Mouse (Mus musculus) lung, postnatal 10 days (tissue): ENCODE results near the gene Cep41.

Experiments used
- DNase-seq: peaks from one replicate; pipeline ENCODE4 v3.0.0; 2021

The Cep41 gene

DNA sequence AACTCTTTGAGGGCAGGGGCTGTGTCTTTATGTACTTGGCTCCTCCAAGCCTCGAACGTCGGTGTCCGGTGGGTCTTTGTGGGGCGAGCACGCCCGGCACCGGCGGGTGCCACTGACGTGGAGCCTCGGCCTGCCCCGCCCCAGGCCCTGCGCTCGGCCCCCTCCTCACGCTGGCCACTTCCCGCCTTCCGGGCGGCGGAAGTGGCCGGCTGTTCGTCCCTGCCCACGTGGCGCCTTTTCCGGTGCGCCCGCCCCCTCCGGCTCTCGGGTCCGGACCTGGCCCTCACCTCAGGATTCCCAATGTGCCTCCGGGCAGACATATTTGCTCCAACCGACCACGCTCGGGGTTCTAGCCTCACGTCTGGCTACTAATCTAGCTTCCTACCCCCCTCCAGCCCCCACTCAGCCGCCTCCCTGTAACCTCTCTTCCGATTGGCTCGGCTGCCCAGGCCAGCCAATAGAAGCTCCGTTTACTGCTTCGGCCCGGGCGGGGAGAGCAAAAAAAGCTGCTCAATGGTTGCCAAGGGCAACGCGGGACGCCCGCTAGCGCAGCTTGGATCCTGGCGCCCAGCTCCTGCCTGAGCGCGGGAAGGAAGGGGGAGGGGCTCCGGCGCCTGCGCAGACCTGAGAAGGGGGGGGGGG is at the start of gene Cep41:
Gene Cep41 (minus strand): TSS at position 400 of the 642 bp plus-strand sequence.
- DNase-seq, result peak; percentile 96

DNA sequence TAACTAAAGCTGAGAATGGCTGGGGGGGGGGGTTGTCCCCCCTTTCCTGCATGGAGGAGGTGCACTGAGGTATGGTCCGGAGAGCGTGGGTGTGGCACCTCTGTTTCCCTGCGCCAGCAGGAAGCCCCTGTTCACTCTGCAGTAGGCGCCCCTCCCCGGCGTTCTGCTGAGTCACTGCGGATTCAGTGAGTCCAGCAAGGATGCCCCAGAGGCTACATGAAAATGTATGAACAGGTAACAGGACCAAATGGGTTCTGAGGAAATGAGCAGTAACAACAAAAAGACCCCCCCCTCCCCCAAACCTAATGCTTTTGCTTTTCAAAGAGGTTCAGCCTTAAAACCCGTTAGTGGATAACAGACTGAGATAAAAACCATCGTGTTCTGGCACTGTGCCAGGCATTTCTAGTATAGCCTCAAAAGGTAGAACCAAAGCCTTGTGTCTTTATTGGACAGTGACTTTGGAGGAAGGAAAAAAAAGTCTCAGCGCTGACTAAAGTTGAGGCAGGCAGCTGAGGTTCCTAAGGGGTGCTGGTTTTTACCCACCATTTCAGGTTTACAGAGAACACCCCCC is 45.7 kb upstream of the Cep41 start:
- DNase-seq, result peak; percentile 40

DNA sequence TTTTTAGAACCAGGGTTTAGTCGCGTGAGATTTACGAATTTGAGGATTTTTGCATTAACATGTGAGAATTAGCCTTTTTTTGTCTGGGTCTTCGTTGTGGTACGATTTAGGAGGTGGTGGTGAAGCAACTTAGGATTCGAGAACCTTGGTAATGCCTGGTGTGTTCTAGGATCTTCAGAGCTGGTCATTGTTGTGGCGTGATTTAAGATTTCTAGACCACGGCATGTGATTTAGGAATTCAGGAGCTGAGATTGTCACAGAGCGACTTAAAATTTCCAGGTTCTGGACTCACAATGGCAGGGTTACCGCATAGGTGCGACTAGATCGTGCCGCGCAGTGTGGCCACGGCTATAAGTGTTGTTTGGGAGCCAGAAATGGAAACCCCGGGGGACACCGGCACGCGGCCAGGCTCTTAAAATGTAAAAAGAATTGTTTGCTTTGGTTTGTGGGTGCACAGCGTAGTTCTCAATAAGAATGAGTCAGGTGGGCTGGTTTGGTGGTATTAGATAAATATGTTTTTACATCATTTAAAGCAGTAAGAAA is 45.0 kb upstream of the Cep41 start:
- DNase-seq, result no peak

DNA sequence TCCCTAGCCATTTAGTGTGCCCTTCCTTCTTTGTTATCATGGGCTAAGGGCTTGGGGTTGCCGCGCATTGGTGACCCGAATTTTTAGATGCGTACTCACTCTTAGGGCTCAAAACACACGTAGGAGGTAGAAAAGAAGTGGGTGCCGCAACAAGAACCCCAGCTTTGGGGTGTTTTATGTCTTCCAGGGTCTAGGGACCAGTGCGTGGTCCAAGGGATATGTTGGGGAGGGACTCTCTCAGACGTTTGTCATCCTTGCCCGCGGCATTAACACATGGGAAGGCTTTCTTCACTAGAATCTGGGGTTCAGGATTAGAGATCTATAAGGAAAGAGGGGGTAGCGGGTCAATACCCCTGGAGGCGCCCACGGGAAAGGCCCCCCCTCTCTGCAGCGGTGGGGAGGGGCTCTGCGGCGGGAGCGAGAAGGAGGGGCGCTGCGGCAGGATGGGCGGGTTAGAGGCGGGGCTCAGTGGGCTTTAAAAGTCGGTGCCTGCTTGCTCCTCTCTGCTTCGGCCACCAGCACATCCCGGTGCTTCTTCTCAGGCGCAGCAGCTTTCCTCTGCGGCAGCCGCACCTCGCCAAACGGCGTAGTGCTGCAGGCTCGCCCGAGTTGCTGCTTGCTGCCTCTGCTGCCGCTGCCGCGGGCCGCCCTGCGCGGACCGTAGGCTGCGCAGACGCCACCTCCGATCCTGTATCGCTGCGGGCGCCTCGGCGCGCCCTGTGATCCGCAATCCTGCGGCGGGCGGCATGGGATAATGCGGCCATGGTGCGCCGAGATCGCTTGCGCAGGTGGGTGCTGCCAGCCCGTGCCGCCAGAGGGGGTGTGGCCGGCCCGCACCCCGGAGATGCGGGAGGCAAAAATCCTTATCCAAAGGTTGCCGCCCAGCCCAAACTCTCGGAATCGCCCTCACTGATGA is 44.3 kb upstream of the Cep41 start:
- DNase-seq, result peak; percentile 78

DNA sequence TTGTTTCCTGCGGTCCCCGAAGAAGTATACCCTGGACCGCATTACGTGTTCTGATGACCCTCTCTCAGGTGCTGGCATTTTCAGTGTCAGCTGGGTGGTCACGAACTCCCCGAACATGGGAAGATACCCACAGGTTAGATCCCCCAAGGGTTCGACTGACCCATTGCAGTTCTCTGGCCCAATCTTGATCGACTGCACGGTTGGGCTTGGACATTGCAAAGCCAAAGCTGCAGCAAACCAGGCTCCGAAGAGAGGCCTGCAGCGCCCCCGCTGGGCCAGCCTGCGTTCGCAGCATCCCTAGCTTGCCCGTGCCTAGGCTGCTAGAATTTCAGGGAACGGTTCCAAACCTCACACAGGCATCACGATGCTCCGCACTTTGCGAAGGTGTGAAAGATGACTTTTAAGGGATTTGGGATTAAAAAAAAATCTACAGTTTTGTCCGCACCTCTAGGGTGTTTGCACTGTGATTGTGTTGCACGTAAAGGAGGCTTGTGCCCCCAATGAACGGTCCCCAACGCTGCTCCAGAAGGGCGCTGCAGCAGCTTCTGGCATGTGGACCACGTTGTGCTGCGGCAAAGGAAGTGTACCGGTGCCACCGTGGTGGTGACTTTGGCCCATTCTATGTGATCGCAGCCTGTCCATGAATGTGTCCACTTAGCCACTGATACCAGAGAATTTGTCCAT is 43.5 kb upstream of the Cep41 start:
- peak; percentile 85 for DNase-seq

DNA sequence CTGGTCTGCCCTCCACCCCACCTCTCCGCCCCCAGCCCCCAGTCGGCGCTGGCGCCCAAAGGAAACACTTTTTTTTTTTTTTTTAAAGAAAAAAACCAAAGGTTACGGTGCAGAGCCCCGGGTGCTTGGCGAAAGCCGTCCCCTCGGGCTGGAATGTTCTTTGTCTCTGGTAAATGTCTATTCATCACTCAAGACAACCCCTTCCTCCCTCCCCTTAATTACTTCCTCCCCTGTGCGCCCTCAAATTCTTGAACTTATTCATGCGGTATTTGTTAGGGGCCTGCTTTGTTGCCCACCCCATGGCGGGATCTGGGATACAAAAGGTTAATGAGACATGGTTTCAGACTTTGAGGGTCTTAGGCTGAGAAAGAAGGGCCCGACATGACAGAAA is 42.8 kb upstream of the Cep41 start:
- peak; percentile 35 for DNase-seq

DNA sequence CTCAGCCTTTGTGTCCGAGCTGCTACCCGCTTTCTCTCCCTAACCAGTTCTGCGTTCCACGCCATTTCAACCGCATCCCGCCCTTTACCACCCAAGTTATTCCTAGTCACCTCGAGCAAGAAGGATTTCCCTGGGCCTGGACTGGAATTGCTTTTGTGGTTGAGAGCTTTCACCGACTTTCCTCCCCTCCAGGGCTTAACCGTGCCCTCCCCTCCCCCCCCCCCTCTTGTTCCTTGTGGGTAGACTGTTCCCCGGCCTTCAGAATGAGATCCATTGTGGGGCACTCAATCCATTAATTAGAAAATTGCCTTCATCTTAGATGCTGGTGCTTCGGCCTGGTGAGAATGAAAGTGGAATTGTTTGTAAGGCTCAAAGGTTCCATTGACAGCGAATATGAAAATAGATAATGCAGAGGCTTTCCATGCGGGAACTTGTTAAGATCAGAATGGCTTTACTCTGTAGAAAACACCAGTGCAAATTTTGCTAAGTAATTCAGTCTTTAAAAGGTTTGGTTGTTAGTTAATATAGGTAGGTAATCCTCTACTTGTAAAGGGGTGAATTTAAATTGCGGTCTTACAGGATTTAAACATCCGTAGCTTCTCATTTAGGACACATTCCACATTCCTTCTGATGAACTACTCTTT is 42.3 kb upstream of the Cep41 start:
- DNase-seq, result no peak

DNA sequence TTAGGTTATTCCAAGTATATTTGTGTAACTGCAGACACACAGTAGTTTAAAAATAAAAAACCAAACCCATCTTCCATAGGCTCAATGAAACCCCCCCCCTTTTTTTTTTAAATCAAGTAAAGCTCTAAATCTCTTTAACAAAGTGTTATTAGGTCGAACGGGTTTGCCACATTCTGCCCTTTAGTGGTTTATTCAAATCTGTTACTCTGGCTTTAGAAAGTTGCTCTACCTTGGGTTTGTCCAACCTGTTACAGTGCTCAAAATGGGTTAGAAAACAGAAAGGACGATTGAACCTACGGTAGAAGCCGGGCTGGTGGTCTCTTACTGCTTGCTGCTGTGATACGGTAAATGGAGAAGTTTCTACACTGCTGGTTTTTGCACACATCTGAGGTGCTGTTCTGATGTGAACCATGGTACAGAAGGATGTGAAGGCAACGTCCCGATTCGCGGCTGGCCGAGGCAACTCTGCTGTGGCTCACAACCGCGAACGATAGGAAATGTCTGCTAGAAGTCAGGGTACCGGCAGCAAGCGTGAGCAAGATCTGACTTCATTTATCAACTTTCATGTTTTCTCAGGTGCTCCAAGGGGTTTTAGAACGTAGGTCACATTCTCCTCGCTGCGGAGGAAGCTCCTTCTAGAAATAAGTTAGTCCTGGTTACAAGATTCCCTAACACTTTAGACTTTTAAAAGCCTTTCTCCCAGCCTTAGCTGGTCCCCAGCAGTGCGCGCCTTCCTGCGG is 41.6 kb upstream of the Cep41 start:
- DNase-seq, result no peak

DNA sequence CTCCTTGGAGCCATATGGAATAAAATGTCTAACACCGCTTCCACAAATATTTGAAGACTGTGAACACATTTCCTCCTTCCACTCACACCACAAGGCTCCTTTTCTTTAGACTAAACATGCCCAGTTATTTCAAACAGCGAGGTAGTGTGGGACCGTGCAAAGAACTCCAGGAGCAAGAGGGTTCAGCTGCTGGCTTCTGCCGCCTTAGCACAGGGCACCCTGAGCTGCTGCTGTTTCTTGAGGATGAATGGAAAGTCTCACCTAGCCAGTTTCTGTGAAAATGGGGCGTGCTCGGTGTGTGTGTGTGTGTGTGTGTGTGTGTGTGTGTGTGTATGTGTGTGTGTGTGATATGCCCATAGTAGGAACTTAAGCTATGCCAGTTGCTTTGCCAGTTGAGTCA is 40.9 kb upstream of the Cep41 start:
- no peak for DNase-seq

DNA sequence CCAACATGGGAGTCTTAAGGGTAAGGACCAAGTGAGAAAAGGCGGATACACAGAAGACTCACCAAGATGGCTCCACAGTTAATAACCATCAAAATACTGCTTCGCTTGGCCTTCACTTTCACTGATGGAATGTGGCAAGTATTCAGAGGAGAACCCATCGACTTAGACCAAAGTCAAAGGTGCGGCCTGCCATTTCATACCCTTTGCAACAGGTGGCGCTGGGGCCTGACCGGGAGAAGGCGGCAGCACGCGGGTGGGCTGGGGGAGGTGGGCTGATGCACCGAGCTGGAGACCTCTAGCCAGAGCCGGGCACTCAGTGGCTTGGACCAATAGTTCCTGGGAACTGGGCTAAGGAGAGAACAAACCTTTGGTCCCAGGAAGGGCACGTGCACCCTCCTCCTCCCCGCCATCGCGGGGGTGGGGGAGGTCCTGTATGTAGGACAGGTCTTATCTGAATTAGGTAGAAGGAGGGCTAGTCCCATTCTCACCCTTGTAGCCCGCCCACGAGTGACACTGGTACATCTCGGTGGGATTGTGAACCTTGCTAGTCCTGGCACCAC is 39.1 kb upstream of the Cep41 start:
- DNase-seq, result no peak

DNA sequence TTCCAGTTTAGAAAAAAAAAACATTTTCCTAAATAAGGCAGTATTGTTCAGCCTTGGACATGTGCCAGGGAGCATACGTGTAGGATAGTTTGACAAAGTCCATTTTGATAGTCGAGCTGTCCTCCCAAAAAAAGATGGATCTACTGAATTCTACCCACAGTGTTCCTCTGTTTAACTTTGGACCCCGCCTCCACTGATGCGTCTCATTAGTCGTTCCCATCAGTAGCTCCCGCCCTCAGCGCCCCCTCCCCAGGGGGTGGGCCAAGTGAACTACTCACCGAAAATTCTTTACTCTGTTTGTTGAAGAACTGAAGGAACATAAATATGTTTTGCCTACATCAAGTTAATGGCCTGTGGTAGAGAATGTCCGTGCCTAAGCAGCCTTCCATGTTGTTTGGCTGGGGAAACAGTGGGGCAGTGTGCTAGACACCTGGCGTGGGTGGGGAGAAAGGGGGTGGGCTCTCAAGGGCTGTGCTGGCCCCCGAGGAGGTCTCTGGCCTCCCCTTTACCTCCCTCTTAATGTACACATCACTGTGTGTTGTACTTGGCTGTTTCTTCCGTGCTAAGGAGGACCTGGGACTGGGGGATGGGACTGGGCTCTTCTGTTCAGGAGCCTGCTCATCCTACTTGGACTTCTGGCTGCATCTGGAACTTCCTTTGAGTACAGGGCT is 36.9 kb upstream of the Cep41 start:
- DNase-seq, result peak; percentile 26

DNA sequence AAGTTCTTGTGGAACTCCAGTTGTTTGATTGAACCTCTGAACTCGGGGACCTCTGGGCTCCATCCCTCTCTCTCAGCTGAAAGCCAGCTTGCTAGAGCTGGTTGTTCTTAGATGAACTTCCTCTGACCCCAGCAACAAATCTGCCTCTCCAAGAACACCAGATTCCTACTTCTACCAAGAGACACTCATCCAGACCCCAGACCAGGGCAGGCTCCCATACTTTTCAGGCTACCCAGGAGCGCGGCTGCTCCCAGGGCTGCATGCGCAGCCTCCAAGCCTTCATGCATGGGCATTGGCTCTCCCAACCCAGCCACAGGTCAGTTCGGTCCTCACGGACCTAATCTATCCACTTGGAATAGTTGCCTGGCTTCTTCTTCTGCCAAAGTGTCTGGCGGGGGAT is 29.8 kb upstream of the Cep41 start, which contains the start of gene Mest:
Gene Mest (plus strand): TSS at position 217 of the 400 bp plus-strand sequence.
- no peak for DNase-seq

DNA sequence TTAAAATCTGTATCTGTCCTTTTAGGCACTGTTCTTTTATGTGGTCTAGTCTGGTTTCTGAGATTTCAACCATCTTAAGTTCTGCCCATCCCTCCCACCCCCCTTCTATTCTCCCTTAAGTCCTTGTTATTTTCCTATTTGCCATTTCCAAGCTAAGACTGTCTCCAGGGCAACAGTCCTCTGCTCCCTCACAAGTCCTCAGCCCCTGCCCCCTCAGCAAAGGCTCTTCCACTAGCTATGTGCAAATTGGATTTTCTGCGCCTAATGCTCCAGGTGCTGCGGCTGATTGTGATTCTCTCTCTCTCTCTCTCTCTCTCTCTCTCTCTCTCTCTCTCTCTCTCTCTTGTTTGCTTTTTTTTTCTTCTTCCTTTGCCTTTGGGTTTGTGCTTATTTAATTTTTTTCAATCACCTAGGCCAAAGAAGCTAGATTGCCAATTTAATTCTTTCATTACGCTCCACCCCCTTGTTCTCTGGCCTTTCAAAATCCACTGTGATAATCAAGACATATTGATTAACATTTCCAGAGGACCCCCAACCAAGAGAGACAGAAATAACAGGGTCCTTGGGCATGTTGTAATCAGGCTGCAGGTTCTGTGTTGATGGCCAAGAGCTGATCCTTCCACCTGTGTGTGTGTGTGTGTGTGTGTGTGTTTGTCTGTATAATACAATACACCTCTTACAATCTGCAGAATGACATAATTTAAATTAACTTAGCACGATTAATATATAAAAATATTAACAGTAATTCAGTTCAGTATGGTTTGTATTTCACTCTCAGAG is 29.0 kb upstream of the Cep41 start:
- no peak for DNase-seq

DNA sequence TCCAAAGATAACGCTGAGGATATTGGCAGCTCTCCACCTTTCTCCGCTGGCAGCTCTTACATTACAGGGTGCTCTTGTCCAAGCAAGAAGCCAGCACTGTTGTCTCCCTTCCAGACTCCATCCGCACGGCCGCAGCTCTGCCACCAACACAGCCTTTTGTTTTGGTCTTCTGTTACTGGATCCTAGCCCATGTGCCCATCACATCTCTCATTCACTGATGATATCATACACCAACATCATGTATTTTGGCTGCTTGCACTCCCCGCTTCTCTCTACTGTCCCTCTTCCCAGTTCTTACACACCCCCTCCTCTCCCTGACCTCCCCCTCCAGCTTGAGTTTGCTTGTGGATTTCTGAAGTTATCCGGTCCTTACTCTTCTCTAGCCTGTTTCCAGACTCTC is 23.2 kb upstream of the Cep41 start:
- DNase-seq, result peak; percentile 35

DNA sequence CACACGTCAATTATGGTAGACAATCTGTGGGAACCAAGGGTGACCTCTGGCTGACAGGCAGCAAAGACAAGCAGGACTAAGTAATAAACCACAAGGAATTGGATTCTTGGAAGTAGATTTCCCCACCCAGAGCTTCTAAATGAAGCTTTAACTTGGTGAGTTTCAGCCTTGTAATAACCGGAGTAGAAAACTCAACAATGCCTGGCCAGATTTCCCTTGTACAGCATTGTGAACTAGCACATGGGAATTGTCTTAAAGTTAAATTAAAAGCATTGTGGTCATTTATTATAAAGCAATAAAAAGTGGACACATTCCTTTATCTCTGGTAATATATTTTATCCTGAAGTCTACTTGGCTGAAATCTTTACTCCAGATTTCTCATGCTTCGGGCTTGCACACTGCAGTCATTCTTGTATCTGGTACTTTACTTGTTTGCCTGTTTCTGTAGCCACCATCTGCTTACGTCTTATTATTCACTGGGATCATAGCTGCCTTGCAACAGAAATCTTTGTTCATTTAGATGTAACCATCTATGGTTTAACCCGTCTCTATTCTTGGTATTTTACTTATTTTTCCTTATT is 21.4 kb upstream of the Cep41 start:
- DNase-seq, result no peak

DNA sequence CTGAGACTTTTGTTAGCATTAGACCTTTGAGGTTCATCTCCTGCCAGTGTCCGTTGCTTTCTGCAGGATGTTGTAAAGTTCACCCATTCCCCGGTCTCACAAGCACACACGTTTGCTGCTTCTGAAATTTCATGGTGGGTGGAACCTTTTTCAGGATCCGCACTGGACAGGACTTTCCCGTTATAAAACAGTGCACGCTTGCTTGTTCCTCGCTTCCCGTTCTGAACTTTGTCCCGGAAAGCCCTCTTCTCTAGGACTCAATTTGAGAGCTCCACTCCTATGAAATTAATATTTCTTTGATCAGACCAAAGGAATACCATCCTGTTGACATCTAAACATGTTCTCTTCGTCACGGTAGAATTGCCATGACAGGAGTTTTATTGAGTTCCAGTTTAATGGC is 20.3 kb upstream of the Cep41 start:
- DNase-seq, result no peak

DNA sequence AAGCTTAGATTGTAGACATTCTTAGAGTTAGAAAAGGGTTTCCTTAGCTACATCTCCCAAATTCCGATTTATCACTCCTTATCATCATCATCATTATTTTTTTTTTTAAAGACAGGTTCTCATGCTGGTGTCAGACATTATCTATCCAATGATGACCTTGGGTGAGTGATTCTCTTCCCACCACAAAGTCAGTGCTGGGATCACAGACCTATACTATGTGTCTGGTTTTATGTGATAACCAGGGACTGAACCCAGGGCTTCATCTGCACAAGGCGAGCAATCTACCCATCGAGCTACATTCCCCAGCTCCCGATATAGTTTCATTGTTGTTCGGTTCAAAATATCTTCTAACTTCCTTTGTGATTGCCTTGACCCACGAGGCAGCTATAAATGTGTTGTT is 19.9 kb upstream of the Cep41 start:
- no peak for DNase-seq

DNA sequence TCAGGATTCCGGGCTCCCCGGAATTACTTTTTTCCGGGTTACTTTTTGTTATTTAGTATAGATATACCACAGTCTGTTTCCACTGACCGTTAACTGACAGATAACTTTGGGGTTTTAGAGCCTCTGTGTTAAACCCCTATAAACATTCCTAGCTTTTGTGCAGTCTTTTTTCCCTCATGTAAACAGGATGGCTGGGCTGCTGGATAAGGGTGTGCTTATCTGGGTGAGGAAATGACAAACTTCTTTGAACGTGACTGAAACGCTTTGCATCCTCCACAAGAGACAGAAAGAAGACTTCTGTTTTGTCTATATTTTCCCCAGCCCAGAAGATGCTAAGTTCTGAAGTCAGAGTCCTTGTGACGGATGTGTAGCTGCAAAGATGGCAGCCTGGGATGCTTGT is 18.9 kb upstream of the Cep41 start:
- peak; percentile 57 for DNase-seq

DNA sequence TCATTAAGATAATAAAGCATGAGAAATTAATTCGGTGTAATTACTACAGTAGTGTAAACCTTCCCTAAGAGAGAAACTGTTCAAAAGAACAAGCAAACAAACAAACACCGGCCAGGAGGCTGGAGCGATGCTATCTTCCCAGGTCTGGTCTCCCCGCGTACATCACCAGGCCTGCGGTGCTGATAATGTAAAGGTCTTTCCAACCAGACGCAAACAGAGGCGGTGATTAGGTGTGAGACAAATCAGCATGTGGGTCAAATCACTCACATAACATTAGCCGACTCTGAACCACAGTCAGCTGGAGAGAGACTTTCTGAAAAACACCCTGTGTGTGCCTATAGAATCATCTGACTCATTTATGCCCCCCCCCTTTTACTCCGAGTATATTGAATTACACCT is 17.8 kb upstream of the Cep41 start:
- DNase-seq, result no peak
